Mouse (Mus musculus) forebrain, embryonic 16.5 days (tissue): ENCODE measurements around the gene Gxylt1. TPM values are rescaled to one million over a fixed set of nuclear protein-coding genes. Genes with fewer than 3 reads are reported as not detected.
"Not testable (repeated sequence)": the region's sequence is repeated elsewhere in the genome, so short reads cannot be mapped to it uniquely, and the experiment has no call there.

Experiments used
- ATAC-seq: fragments of 200-750 bp; cut with Nextera tagmentation; 2 replicates; pipeline ENCODE4 v1.8.0; 2017; ENCODE audit warnings: mild to moderate bottlenecking, moderate library complexity
- H3K27ac ChIP-seq: fragments of 300-500 bp; sonication (generic); 2 replicates; pipeline ENCODE4 v1.5.1; 2014; ENCODE audit warnings: low read length, control low read depth
- H3K27me3 ChIP-seq: fragments of 300-500 bp; sonication (generic); replicated peaks from 2 replicates; pipeline ENCODE4 v1.6.1; 2014; ENCODE audit warnings: low read length; ENCODE audit not compliant: control insufficient read depth, insufficient read depth
- H3K36me3 ChIP-seq: fragments of 300-500 bp; sonication (generic); 2 replicates; pipeline ENCODE4 v1.6.1; 2014; ENCODE audit not compliant: control insufficient read depth, insufficient read depth
- H3K4me1 ChIP-seq: fragments of 300-500 bp; sonication (generic); replicated peaks from 2 replicates; pipeline ENCODE4 v1.6.1; 2014; ENCODE audit warnings: low read length; ENCODE audit not compliant: control insufficient read depth, insufficient read depth
- H3K4me2 ChIP-seq: fragments of 300-500 bp; sonication (generic); 2 replicates; pipeline ENCODE4 v1.6.1; 2014; ENCODE audit warnings: mild to moderate bottlenecking, low read length, control low read depth
- H3K4me3 ChIP-seq: fragments of 300-500 bp; sonication (generic); replicated peaks from 2 replicates; pipeline ENCODE4 v1.5.1; 2014; ENCODE audit warnings: mild to moderate bottlenecking, low read length, control low read depth
- H3K9ac ChIP-seq: fragments of 300-500 bp; sonication (generic); replicated peaks from 2 replicates; pipeline ENCODE4 v1.6.1; 2014; ENCODE audit warnings: low read depth, low read length, control low read depth
- H3K9me3 ChIP-seq: fragments of 300-500 bp; sonication (generic); 2 replicates; pipeline ENCODE4 v1.6.1; 2016; ENCODE audit warnings: low read length; ENCODE audit not compliant: control insufficient read depth
- WGBS: fragments of 180-500 bp; shearing (Covaris S2); extraction: QIAGEN DNeasy Blood & Tissue Kit; methylation state at CpG from one replicate; pipeline ENCODE4 v1.1.7; 2014; 5-methylcytosine and 5-hydroxymethylcytosine counted together
- polyA plus RNA-seq: library from polyadenylated mRNA; unstranded; fragments of >200 nt; fragmentation: Nextera tagmentation; extraction: Ambion mirVana; gene quantifications from 2 replicates; pipeline ENCODE4 v1.2.1, GENCODE M21; 2015

The Gxylt1 gene
- polyA plus RNA-seq, 1 experiment from 2014 or later = 10.6 TPM

DNA sequence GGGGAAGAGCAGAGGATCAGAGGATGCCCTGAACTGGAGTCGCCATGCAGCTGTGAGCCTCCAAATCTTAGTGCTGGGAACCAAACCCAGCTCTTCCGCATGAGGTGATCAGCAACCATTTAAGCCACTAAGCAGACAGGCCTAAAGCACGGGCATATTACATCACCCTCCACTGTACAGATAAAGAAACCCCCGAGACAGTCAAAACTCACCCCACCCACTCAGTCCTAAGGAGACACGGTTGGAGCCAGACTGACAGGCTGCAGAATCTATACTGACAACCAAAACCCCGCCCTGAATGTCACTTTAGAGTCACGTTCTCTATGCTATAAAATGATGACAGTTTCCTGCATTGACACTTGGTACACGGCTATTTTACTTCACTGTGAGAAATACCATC, 21.8 kb downstream of the Gxylt1 start:
- Histone ChIP-seq H3K9me3 (0 out of 2 replicates have a peak, but pooled peaks cover 3% of the 10 kb centered on the region), H3K36me3 (peaks cover 10% of the 10 kb centered on the region; the same call in 1 of the 2 replicates), H3K9ac (no peak overlapping the region), H3K4me1 (no peaks in the 10 kb centered on the region), H3K27me3 (no peaks in the 10 kb centered on the region), H3K4me3 (no peak overlapping the region), H3K27ac (no peak overlapping the region), H3K4me2 (no peak overlapping the region)
- WGBS = 78% methylated on average over 8 of the region's 8 CpGs
- ATAC-seq = no peak

DNA sequence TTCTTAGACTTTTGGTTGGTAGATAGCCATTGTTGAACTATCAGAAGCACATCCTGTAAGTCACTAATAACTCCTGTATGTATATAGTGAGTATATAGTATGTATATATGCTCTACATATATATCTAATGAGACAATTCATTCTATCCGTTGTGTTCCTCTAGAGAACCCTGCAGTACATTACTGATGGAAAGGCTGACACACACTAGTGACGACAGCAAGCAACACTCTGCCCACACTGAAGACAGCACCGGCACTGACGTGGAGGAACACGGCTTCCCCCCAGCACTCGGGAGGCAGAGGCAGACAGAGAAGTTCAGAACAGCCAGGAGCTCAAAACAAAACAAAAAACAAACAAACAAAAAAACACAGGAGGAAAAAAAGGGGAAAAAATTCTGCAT, 22.6 kb downstream of the Gxylt1 start:
- Histone ChIP-seq H3K36me3 (peaks cover 8% of the 10 kb centered on the region; the same call in 1 of the 2 replicates), H3K27me3 (no peaks in the 10 kb centered on the region), H3K4me2 (no peak overlapping the region), H3K27ac (no peak overlapping the region), H3K9ac (no peak overlapping the region), H3K9me3 (0 out of 2 replicates have a peak, but pooled peaks cover 3% of the 10 kb centered on the region), H3K4me1 (no peaks in the 10 kb centered on the region), H3K4me3 (no peak overlapping the region)
- WGBS = 88% methylated on average over 6 of the region's 6 CpGs
- no peak for ATAC-seq

DNA sequence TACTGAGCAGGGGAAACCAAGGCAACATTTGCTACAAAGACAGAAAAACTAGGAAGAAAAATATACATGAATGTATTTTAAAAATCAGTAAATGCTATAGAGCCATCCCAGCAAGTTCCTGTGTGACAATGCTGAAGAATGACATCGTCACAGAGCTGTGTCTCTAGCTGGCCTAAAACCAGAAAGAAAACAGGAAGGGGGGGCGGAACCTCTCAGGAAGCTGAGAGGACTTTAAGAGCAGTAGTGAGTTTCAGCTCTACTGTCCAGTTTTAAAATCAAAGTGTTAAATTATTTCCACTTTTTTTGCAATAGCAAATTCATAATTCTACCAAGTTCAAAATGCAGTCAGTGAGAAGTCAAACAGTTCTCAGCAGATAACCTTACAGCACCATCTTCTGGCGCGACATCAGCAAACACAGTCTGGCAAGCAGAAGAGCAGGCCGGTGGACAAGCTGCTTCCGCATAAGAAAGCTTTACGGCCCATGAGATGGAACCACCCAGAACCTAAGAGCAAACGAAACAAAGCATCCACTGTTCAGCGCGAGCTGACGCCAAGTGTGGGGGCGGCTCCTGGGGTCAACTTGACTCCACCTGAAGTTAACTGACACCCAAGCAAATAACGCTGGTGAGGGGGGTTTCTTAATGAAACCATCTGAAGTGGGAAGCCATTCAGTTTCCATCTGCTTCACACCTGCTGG, 23.3 kb downstream of the Gxylt1 start:
- Histone ChIP-seq H3K4me3 (no peak overlapping the region), H3K27me3 (no peaks in the 10 kb centered on the region), H3K9ac (no peak overlapping the region), H3K4me1 (no peaks in the 10 kb centered on the region), H3K27ac (no peak overlapping the region), H3K36me3 (peaks cover 4% of the 10 kb centered on the region; the same call in 1 of the 2 replicates), H3K9me3 (0 out of 2 replicates have a peak, but pooled peaks cover 3% of the 10 kb centered on the region), H3K4me2 (no peak overlapping the region)
- no peak for ATAC-seq
- WGBS = 76% methylated on average over 13 of the region's 13 CpGs

DNA sequence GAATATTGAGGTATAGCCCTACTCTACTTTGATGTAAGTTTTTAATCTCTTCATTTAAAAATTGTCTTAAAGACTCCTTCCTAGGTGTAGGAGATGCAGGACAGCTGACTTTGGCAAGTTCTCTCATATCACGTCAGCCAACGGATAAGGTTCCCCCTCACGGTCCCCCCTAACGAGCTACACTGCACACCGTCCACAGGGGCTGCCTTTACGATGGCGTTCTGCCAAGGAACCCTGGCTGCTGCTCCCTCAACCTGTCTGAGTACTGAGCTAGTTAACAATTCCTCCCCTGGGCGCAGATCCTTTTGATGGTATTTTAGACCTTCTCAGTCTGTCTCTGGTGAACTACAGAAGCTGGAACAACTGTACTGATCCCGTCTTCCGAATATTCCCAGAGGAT, 31.8 kb downstream of the Gxylt1 start:
- Histone ChIP-seq H3K27ac (no peak overlapping the region), H3K27me3 (no peaks in the 10 kb centered on the region), H3K36me3 (peaks cover 2% of the 10 kb centered on the region; the same call in 1 of the 2 replicates), H3K9me3 (no peaks in the 10 kb centered on the region), H3K4me2 (no peak overlapping the region), H3K4me1 (no peaks in the 10 kb centered on the region), H3K4me3 (no peak overlapping the region), H3K9ac (no peak overlapping the region)
- ATAC-seq = no peak
- WGBS = 36% methylated on average over 10 of the region's 10 CpGs

DNA sequence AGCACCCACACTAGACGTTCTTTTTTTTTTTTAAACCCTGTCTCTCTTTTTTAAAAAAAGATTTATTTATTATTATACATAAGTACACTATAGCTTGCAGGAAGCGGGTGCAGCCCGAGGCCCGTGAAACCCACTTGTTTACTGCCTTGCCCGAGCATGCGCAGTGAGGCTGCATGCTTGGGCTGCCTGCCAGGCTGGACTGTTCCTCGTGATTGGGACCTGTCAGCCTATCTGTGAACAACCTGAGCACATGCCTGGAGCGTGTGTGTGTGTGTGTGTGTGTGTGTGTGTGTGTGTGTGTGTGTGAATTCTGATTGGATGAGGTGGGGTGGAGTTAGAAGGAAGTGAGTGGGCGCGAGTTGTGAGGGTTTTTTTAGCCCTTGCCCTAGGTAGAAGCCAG, 38.5 kb downstream of the Gxylt1 start:
- H3K9ac ChIP-seq, H3K27ac ChIP-seq: not testable (repeated sequence)
- 91% methylated on average over 10 of the region's 10 CpGs for WGBS

DNA sequence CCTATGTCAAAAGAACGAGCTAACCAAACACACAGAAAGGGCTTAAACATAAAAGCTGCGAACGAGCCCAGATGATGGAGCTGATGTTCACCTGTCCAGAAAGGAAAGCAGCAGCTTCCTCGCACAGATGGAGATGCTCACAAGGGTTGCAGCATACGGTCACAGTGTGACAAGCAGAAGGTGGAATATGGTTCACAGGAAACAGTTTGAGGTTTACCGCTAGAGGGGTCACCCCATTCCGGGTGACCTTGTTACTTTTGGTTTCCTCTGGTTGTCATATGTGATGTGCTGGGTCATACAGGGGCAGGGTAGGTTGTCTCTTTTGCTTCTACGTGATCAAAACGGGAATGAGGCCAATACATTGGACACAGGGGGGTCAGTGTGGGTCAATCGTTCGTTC, 46.0 kb downstream of the Gxylt1 start:
- H3K4me3 ChIP-seq = no peak overlapping the region
- H3K4me2 ChIP-seq = no peak overlapping the region
- H3K9me3 ChIP-seq = no peaks in the 10 kb centered on the region
- peaks cover 11% of the 10 kb centered on the region for H3K4me1 ChIP-seq
- 84% methylated on average over 11 of the region's 11 CpGs for WGBS
- H3K9ac ChIP-seq = no peak overlapping the region
- no peaks in the 10 kb centered on the region for H3K36me3 ChIP-seq
- no peak overlapping the region for H3K27ac ChIP-seq
- H3K27me3 ChIP-seq = no peaks in the 10 kb centered on the region
- ATAC-seq = no peak

More for the DNA sequence above, 38.5 kb downstream of the Gxylt1 start:
- not testable (repeated sequence) for H3K9me3 ChIP-seq, H3K4me2 ChIP-seq, H3K36me3 ChIP-seq, H3K4me1 ChIP-seq, H3K27me3 ChIP-seq, H3K4me3 ChIP-seq, ATAC-seq

DNA sequence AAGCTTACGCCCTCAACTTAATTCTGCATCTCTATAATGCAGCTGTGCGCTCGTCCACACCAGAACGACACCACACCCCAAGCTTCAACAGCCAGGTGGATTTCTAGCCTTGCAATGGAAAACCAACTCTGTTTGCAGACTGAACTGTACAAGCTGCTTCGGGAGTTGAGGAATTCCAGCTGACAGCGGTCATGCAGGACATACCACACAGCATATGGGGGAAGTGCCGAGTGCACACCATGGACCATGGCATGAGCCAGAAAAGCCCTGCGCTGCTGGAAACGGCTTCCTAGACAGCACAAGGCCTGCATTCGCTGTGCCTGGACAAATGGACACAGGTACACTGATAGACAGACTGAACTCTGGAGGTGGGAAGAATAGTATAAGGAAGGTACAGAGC, 46.6 kb downstream of the Gxylt1 start:
- H3K27me3 ChIP-seq = no peaks in the 10 kb centered on the region
- no peak overlapping the region for H3K27ac ChIP-seq
- peaks cover 11% of the 10 kb centered on the region for H3K4me1 ChIP-seq
- H3K36me3 ChIP-seq = no peaks in the 10 kb centered on the region
- ATAC-seq = no peak
- H3K9ac ChIP-seq = no peak overlapping the region
- H3K9me3 ChIP-seq = no peaks in the 10 kb centered on the region
- 94% methylated on average over 10 of the region's 10 CpGs for WGBS
- H3K4me3 ChIP-seq = no peak overlapping the region
- no peak overlapping the region for H3K4me2 ChIP-seq

DNA sequence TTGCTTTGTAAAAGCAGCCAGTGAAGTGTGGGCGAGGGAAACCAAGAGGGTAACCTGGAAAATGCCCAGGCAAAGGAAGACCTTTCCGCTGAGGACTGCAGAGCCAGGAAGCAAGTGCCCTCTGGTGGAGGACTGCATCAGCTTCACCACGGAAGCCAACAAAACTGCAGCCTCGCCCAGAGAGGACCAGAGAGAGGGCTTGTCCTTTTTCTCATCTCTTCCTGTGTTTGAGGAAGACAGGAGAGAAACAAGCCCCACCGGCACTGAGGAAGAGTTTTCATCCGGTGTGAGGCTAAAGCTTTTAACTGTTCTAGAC, 47.3 kb downstream of the Gxylt1 start:
- H3K27ac ChIP-seq = no peak overlapping the region
- H3K36me3 ChIP-seq = no peaks in the 10 kb centered on the region
- peak; percentile 68 for ATAC-seq
- WGBS = 35% methylated on average over 6 of the region's 6 CpGs
- H3K4me1 ChIP-seq = peaks cover 11% of the 10 kb centered on the region
- H3K4me3 ChIP-seq = no peak overlapping the region
- H3K27me3 ChIP-seq = no peaks in the 10 kb centered on the region
- H3K4me2 ChIP-seq = no peak overlapping the region
- no peaks in the 10 kb centered on the region for H3K9me3 ChIP-seq
- H3K9ac ChIP-seq = no peak overlapping the region

DNA sequence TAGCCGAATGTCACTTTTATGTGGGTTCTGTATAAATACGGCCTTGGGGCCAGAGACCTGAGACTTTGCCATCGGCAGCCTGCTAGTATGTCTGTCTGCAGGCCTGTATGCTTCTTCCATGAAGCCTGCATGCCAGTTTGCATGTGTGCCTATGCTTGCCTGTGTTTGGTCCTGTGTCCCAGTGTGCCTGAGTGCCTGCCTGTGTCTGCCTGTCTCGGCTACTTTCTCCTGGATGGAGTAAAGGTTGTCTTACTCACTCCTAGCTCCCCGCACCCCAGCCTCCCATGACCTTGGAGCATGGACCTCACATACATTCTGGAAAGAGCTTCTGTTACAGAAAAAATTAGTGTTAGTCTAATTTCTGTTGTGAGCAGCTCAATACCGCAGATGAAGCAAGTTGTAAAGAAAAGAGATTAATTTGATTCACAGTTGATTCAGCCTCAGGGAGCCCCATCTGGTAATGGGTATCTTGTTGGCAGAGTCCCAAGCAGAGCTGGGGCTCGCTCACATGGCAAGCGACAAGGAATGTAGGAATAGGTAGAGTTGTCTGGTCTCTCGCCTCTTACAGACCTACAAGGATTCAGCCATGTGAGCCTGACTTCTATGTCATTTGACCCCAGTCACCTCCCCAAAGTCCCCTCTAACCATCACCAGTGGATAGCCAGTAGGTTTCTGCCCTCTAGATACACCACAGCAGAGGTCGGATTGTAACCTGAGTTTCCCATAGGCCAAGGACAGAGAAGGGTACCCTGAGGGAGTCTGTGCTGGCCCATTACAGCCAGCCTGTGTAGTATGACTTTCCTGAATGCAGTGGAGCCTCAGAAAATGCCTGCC, 47.8 kb downstream of the Gxylt1 start:
- peak; percentile 68 for ATAC-seq
- H3K9ac ChIP-seq = no peak overlapping the region
- H3K9me3 ChIP-seq = no peaks in the 10 kb centered on the region
- H3K36me3 ChIP-seq = no peaks in the 10 kb centered on the region
- peaks cover 11% of the 10 kb centered on the region for H3K4me1 ChIP-seq
- H3K27me3 ChIP-seq = no peaks in the 10 kb centered on the region
- WGBS = 55% methylated on average over 10 of the region's 10 CpGs
- no peak overlapping the region for H3K4me3 ChIP-seq
- H3K4me2 ChIP-seq = no peak overlapping the region
- H3K27ac ChIP-seq = no peak overlapping the region
